In genomic region chr4:115839956-115840355, GRCm38 (mm10) we compare ENCODE assay signal across 9 mouse cellular contexts. TPM values are rescaled to one million over a fixed set of nuclear protein-coding genes. Genes with fewer than 3 reads are reported as not detected.
DNase-seq lines count a peak whose midpoint lies in the region; ATAC-seq and TF ChIP-seq lines count a peak whose summit lies in the region.
"Had no signal": no experiment of that assay in that cellular context is flagged by ENCODE, and none has a peak within 500 bp of the region (broad histone marks: within the 10 kb centered on the region; RNA-seq: fewer than 3 reads in every experiment).

No protein-coding gene starts in this region.

- 53% methylated on average over 4 of the region's 4 CpGs for WGBS in intestine, postnatal 0 days
- 35% methylated on average over 4 of the region's 4 CpGs for WGBS in lung, embryonic 16.5 days

- H3K36me3 ChIP-seq in intestine, postnatal 0 days (ENCODE audit: control insufficient read depth, insufficient read depth), result peaks cover 11% of the 10 kb centered on the region
- H3K36me3 ChIP-seq in lung, embryonic 16.5 days (ENCODE audit: control insufficient read depth, insufficient read depth, low read length), result no peaks in the 10 kb centered on the region

- intact Hi-C loops in gastrocnemius, postnatal 14 days (cut with DNase I; ENCODE audit: low total_unique reads), result no loop called here
- intact Hi-C loops in gastrocnemius, postnatal 36 days (cut with DNase I), result no loop called here

- H3K9me3 ChIP-seq in intestine, postnatal 0 days (ENCODE audit: control insufficient read depth), result no peaks in the 10 kb centered on the region
- no peaks in the 10 kb centered on the region for H3K9me3 ChIP-seq in lung, embryonic 16.5 days (ENCODE audit: control insufficient read depth, low read length)

- TF ChIP-seq CTCF in intestine, postnatal 0 days (IDR thresholded peaks at IDR 0.05; ENCODE audit: low read depth), result no peak

- peak overlapping the region; percentile 78 for H3K4me3 ChIP-seq in brown adipose tissue, adult 24 weeks (ENCODE audit: insufficient read depth, low read depth, low read length)
- peak overlapping the region; percentile 84 for H3K4me3 ChIP-seq in intestine, postnatal 0 days (ENCODE audit: low read depth, low read length)
- peak overlapping the region; percentile 70 for H3K4me3 ChIP-seq in lung, embryonic 16.5 days (ENCODE audit: low read length)

- 0 out of 2 replicates have a peak overlapping the region, but pooled peaks have one; percentile 83 for H3K9ac ChIP-seq in intestine, postnatal 0 days (ENCODE audit: low read depth, low read length)
- H3K9ac ChIP-seq in lung, embryonic 16.5 days (ENCODE audit: low read length), result no peak overlapping the region

- H3K4me2 ChIP-seq in intestine, postnatal 0 days (replicated peaks; ENCODE audit: low read depth), result peak overlapping the region; percentile 85
- H3K4me2 ChIP-seq in lung, embryonic 16.5 days (ENCODE audit: low read depth, low read length), result peak overlapping the region; percentile 69

- no peaks in the 10 kb centered on the region for H3K27me3 ChIP-seq in intestine, postnatal 0 days (replicated peaks; ENCODE audit: control insufficient read depth, insufficient read depth, low read length)
- no peaks in the 10 kb centered on the region for H3K27me3 ChIP-seq in lung, embryonic 16.5 days (ENCODE audit: control insufficient read depth, insufficient read depth, low read depth, low read length)
- H3K27me3 ChIP-seq: Patski had no signal

- 0 out of 2 replicates have a peak overlapping the region, but pooled peaks have one; percentile 7 for H3K27ac ChIP-seq in brown adipose tissue, adult 24 weeks (replicated peaks; ENCODE audit: low read depth, low read length)
- no peak overlapping the region for H3K27ac ChIP-seq in intestine, postnatal 0 days (ENCODE audit: low read depth, low read length)
- H3K27ac ChIP-seq in lung, embryonic 16.5 days (ENCODE audit: low read length), result no peak overlapping the region

- H3K4me1 ChIP-seq in brown adipose tissue, adult 24 weeks (ENCODE audit: control insufficient read depth, insufficient read depth, insufficient read length, low read length), result peaks cover 3% of the 10 kb centered on the region
- no peaks in the 10 kb centered on the region; the same call in 1 of the 2 replicates for H3K4me1 ChIP-seq in intestine, postnatal 0 days (replicated peaks; ENCODE audit: control insufficient read depth, insufficient read depth, low read length)
- H3K4me1 ChIP-seq in lung, embryonic 16.5 days (replicated peaks; ENCODE audit: control insufficient read depth, insufficient read depth, low read length), result peaks cover 8% of the 10 kb centered on the region

- ATAC-seq in intestine, postnatal 0 days, result no peak
- ATAC-seq in lung, embryonic 16.5 days (ENCODE audit: low read depth), result no peak
- no peak for ATAC-seq in monocyte, adult 5-6 weeks (replicated peaks; ENCODE audit: insufficient number of reproducible peaks, low FRiP score, low TSS enrichment, poor library complexity, severe bottlenecking)

- peak; percentile 21 for DNase-seq in gastrocnemius, postnatal 14 days
- no peak for DNase-seq in gastrocnemius, postnatal 36 days
- DNase-seq in T-cell, adult 2 months (ENCODE audit: low spot score), result no peak
- DNase-seq in frontal cortex, adult 2 months (ENCODE audit: extremely low spot score in 1 of 2, low spot score in 1 of 2), result no peak

RNA-seq across cellular contexts. Expression of gene Mknk1, which starts 1.0 kb away (rescaled TPM):
- 10 to 100 TPM; 23.8 to 25.4 TPM for total RNA-seq in gastrocnemius, postnatal 14 days (2021)
- 10 to 100 TPM; 22.9 to 24.7 TPM for total RNA-seq in gastrocnemius, postnatal 36 days (2021)
- polyA plus RNA-seq in brown adipose tissue, adult 24 weeks (2012; ENCODE audit: insufficient read depth, insufficient read length, missing spikeins), result 13.8 and 14.1 TPM in 2 replicates
- 12.8 and 15.1 TPM in 2 replicates for polyA plus RNA-seq in intestine, postnatal 0 days (2015; fragmentation: Nextera tagmentation; extraction: Ambion mirVana)
- polyA plus RNA-seq in lung, embryonic 16.5 days (2015; fragmentation: Nextera tagmentation; extraction: Ambion mirVana), result 28.1 and 30.1 TPM in 2 replicates
- total RNA-seq in monocyte, adult 5-6 weeks (2017), result 80.9 to 129 TPM (median 98.0 TPM) in 3 replicates
- 60.8 and 70.3 TPM in 2 replicates for polyA plus RNA-seq in frontal cortex, adult 2 months (2012; rRNA removed)

RNA-seq across cellular contexts. Expression of gene Mob3c, which starts 12.1 kb away (rescaled TPM):
- 1 to 10 TPM; 2.8 to 3.4 TPM for total RNA-seq in gastrocnemius, postnatal 14 days (2021)
- 1 to 10 TPM; 1.8 to 3.1 TPM for total RNA-seq in gastrocnemius, postnatal 36 days (2021)
- polyA plus RNA-seq in brown adipose tissue, adult 24 weeks (2012; ENCODE audit: insufficient read depth, insufficient read length, missing spikeins), result 3.8 and 5.9 TPM in 2 replicates
- 11.8 and 13.6 TPM in 2 replicates for polyA plus RNA-seq in intestine, postnatal 0 days (2015; fragmentation: Nextera tagmentation; extraction: Ambion mirVana)
- polyA plus RNA-seq in lung, embryonic 16.5 days (2015; fragmentation: Nextera tagmentation; extraction: Ambion mirVana), result 14.2 and 15.6 TPM in 2 replicates
- 17.7 to 25.1 TPM (median 19.5 TPM) in 3 replicates for total RNA-seq in monocyte, adult 5-6 weeks (2017)
- 10.9 and 11.5 TPM in 2 replicates for polyA plus RNA-seq in frontal cortex, adult 2 months (2012; rRNA removed)

RNA-seq across cellular contexts. Expression of gene Kncn, which starts 44.2 kb away (rescaled TPM):
- total RNA-seq in gastrocnemius, postnatal 14 days (2021), result not detected
- not detected for total RNA-seq in gastrocnemius, postnatal 36 days (2021)
- not detected in 2 replicates for polyA plus RNA-seq in brown adipose tissue, adult 24 weeks (2012; ENCODE audit: insufficient read depth, insufficient read length, missing spikeins)
- polyA plus RNA-seq in intestine, postnatal 0 days (2015; fragmentation: Nextera tagmentation; extraction: Ambion mirVana), result not detected in 2 replicates
- not detected in 2 replicates for polyA plus RNA-seq in lung, embryonic 16.5 days (2015; fragmentation: Nextera tagmentation; extraction: Ambion mirVana)
- not detected in 3 replicates for total RNA-seq in monocyte, adult 5-6 weeks (2017)
- 0.16 and 0.32 TPM in 2 replicates for polyA plus RNA-seq in frontal cortex, adult 2 months (2012; rRNA removed)
- polyA plus RNA-seq: Patski had no signal

RNA-seq across cellular contexts. Expression of gene 6430628N08Rik, which starts 50.5 kb away (rescaled TPM):
- total RNA-seq in gastrocnemius, postnatal 14 days (2021), result not detected
- total RNA-seq in gastrocnemius, postnatal 36 days (2021), result not detected
- not detected in 2 replicates for polyA plus RNA-seq in brown adipose tissue, adult 24 weeks (2012; ENCODE audit: insufficient read depth, insufficient read length, missing spikeins)
- polyA plus RNA-seq in intestine, postnatal 0 days (2015; fragmentation: Nextera tagmentation; extraction: Ambion mirVana), result not detected in 2 replicates
- polyA plus RNA-seq in lung, embryonic 16.5 days (2015; fragmentation: Nextera tagmentation; extraction: Ambion mirVana), result not detected in 2 replicates
- total RNA-seq in monocyte, adult 5-6 weeks (2017), result not detected in 3 replicates
- polyA plus RNA-seq in frontal cortex, adult 2 months (2012; rRNA removed), result 0.08 and 0.16 TPM in 2 replicates
- polyA plus RNA-seq: Patski had no signal

RNA-seq across cellular contexts. Expression of gene Atpaf1, which starts 55.3 kb away (rescaled TPM):
- total RNA-seq in gastrocnemius, postnatal 14 days (2021), result 10 to 100 TPM; 31.2 to 42.1 TPM
- total RNA-seq in gastrocnemius, postnatal 36 days (2021), result 10 to 100 TPM; 39.8 to 46.9 TPM
- 48.5 and 53.5 TPM in 2 replicates for polyA plus RNA-seq in brown adipose tissue, adult 24 weeks (2012; ENCODE audit: insufficient read depth, insufficient read length, missing spikeins)
- polyA plus RNA-seq in intestine, postnatal 0 days (2015; fragmentation: Nextera tagmentation; extraction: Ambion mirVana), result 40.8 and 43.2 TPM in 2 replicates
- polyA plus RNA-seq in lung, embryonic 16.5 days (2015; fragmentation: Nextera tagmentation; extraction: Ambion mirVana), result 38.6 and 45.1 TPM in 2 replicates
- 3.2 to 9.0 TPM (median 7.3 TPM) in 3 replicates for total RNA-seq in monocyte, adult 5-6 weeks (2017)
- 65.8 and 66.9 TPM in 2 replicates for polyA plus RNA-seq in frontal cortex, adult 2 months (2012; rRNA removed)
